Mouse (Mus musculus) small intestine, adult 2 months (tissue): ENCODE measurements around the gene Mdga1.

ENCODE experiments used
- CTCF ChIP-seq: fragments of 200-500 bp; IDR thresholded peaks from 2 replicates; pipeline ENCODE4 v1.5.1; 2012; ENCODE audit warnings: low read depth, mild to moderate bottlenecking, control low read depth, inconsistent platforms, low read length, moderate library complexity, mixed read lengths; ENCODE audit not compliant: insufficient replicate concordance, insufficient read length; ENCODE audit errors: extremely low read depth
- POLR2A ChIP-seq: fragments of 200-500 bp; IDR thresholded peaks from 2 replicates; pipeline ENCODE4 v1.6.1; 2012; ENCODE audit warnings: low read depth, mild to moderate bottlenecking, control low read depth, inconsistent platforms, low read length, moderate library complexity

DNA sequence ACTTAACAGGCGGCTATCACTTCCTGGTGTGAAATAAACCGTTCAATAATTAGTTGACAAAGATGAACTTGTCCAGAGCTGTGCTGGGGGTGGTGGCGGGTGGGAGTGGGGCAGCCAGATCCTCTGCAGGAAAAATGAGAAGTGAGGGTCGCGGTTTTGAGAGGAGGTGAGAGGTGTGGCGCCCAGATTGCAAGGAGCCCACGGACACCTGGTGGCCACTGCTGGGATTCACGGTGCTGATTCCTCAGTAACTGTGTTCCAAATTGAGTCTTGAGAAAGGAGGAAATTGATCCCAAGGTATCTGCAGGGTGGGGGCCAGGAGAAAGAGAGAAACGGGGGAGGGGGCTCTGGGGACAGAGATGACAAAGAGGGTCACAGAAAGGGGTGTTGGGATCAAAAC is 173.1 kb downstream of the Mdga1 start:
- TF ChIP-seq CTCF (peak; percentile 44; the same call in 1 of the 2 replicates), POLR2A (no peak)
